33 mouse cellular contexts compared by ENCODE assay signal in genomic region chr11:115247945-115248344, GRCm38 (mm10). TPM values are rescaled to one million over a fixed set of nuclear protein-coding genes. Genes with fewer than 3 reads are reported as not detected.
"Had no signal": no experiment of that assay in that cellular context is flagged by ENCODE, and none has a peak within 500 bp of the region (broad histone marks: within the 10 kb centered on the region; RNA-seq: fewer than 3 reads in every experiment).

No protein-coding gene starts in this region.

- H3K27ac ChIP-seq: heart, adult 2 months; hindbrain, embryonic 12.5 days; hindbrain, embryonic 14.5 days; intestine, embryonic 15.5 days; left cerebral cortex, adult 2 months; limb, embryonic 12.5 days; liver, embryonic 13.5 days; liver, embryonic 15.5 days had no signal

- H3K4me3 ChIP-seq: heart, adult 2 months; heart, embryonic 12.5 days; hindbrain, embryonic 10.5 days; hindbrain, embryonic 12.5 days; intestine, embryonic 15.5 days; layer of hippocampus, adult 2 months; left cerebral cortex, adult 2 months; limb, embryonic 12.5 days; liver, embryonic 13.5 days; liver, embryonic 15.5 days had no signal

- ATAC-seq: inflammation-experienced regulatory T-cells, adult 6 months; intestine, embryonic 15.5 days; intestine, postnatal 0 days; liver, postnatal 0 days had no signal

- DNase-seq: gastrocnemius, postnatal 14 days; gastrocnemius, postnatal 36 days; heart, adult 2 months; heart, postnatal 10 days; heart, postnatal 4 days; kidney, adult 18-20 months; kidney, adult 8-10 months; kidney, postnatal 10 days; kidney, postnatal 25 days; kidney, postnatal 4 days; liver; liver, embryonic 13.5 days; liver, postnatal 0 days had no signal

- H3K36me3 ChIP-seq: liver, embryonic 13.5 days; liver, embryonic 15.5 days had no signal

- H3K9me3 ChIP-seq: heart, embryonic 12.5 days; hindbrain, embryonic 10.5 days; hindbrain, embryonic 12.5 days; intestine, embryonic 15.5 days; limb, embryonic 12.5 days; liver, embryonic 13.5 days; liver, embryonic 15.5 days had no signal

- H3K4me2 ChIP-seq: heart, embryonic 12.5 days; hindbrain, embryonic 12.5 days; hindbrain, embryonic 14.5 days; intestine, embryonic 15.5 days; limb, embryonic 12.5 days; liver, embryonic 13.5 days; liver, embryonic 15.5 days had no signal

- H3K9ac ChIP-seq: heart, embryonic 12.5 days; hindbrain, embryonic 12.5 days; hindbrain, embryonic 14.5 days; intestine, embryonic 15.5 days; limb, embryonic 12.5 days; liver, embryonic 13.5 days; liver, embryonic 15.5 days; liver, postnatal 0 days had no signal

RNA-seq across cellular contexts. Expression of gene Grin2c, which starts 19.1 kb away (rescaled TPM):
- total RNA-seq: gastrocnemius, postnatal 14 days; gastrocnemius, postnatal 36 days; heart, postnatal 10 days had no signal
- polyA plus RNA-seq: gonadal fat pad, adult 2 months; inflammation-experienced regulatory T-cells, adult 6 months; intestine, postnatal 0 days; kidney, embryonic 14.5 days; kidney, embryonic 16.5 days had no signal

RNA-seq across cellular contexts. Expression of gene Otop2, which starts 59.0 kb away (rescaled TPM):
- total RNA-seq: gastrocnemius, adult 8-10 months; gastrocnemius, postnatal 14 days; gastrocnemius, postnatal 36 days; heart, adult 2 months; heart, postnatal 10 days; heart, postnatal 25 days; heart, postnatal 4 days; layer of hippocampus, postnatal 10 days had no signal
- polyA plus RNA-seq: gonadal fat pad, adult 2 months; heart, adult 2 months; heart, embryonic 12.5 days; heart, embryonic 14.5 days; heart, embryonic 16.5 days; hindbrain, embryonic 10.5 days; hindbrain, embryonic 12.5 days; inflammation-experienced regulatory T-cells, adult 6 months; intestine, embryonic 15.5 days; kidney, embryonic 16.5 days; limb, embryonic 12.5 days; liver, embryonic 11.5 days; liver, embryonic 13.5 days; liver, embryonic 15.5 days; liver, postnatal 0 days had no signal
